Mouse (Mus musculus) lung, adult 2 months (tissue): ENCODE data around the gene B230217C12Rik. TPM values are rescaled to one million over a fixed set of nuclear protein-coding genes. Genes with fewer than 3 reads are reported as not detected.

Experiments
- DNase-seq: peaks from one replicate; pipeline ENCODE4 v3.0.0; 2022
- H3K4me1 ChIP-seq: fragments of 200-500 bp; 2 replicates; pipeline ENCODE4 v1.6.1; 2011; ENCODE audit warnings: low read length; ENCODE audit not compliant: control insufficient read depth, insufficient read depth
- H3K4me3 ChIP-seq: fragments of 200-500 bp; replicated peaks from 2 replicates; pipeline ENCODE3; 2011; ENCODE audit warnings: low read depth, mild to moderate bottlenecking, control low read depth, low read length; ENCODE audit errors: extremely low read depth
- CTCF ChIP-seq: fragments of 200-500 bp; IDR thresholded peaks from 2 replicates; pipeline ENCODE4 v1.5.1; 2011; ENCODE audit warnings: mild to moderate bottlenecking, low read length, control low read depth; ENCODE audit not compliant: insufficient read depth
- POLR2A ChIP-seq: fragments of 200-500 bp; IDR thresholded peaks from 2 replicates; pipeline ENCODE4 v1.6.1; 2011; ENCODE audit warnings: low read depth, mild to moderate bottlenecking, control low read depth, low read length, borderline replicate concordance; ENCODE audit errors: extremely low read depth
- WGBS: fragments of 180-500 bp; shearing (Covaris S2); methylation state at CpG from one replicate; pipeline ENCODE4 v1.1.7; 2018; 5-methylcytosine and 5-hydroxymethylcytosine counted together
- polyA plus RNA-seq: library from polyadenylated mRNA; depleted of rRNA; stranded (reverse); fragments of >200 nt; gene quantifications from 2 replicates; pipeline ENCODE4 v1.2.3, GENCODE M21; 2012

The B230217C12Rik gene
- polyA plus RNA-seq, 1 experiment: 4.5 TPM

GRCm38 (mm10) chr11:97824168-97824567 is 16.4 kb upstream of the B230217C12Rik start:
- Histone ChIP-seq H3K4me3 (no peak overlapping the region), H3K4me1 (peaks cover 52% of the 10 kb centered on the region)
- WGBS: 91% methylated on average over 11 of the region's 11 CpGs
- DNase-seq: no peak
- TF ChIP-seq POLR2A: no peak
- no peak for TF ChIP-seq CTCF

- no peak overlapping the region for H3K4me3 ChIP-seq
These were observed 15.7 kb upstream of the B230217C12Rik start for GRCm38 (mm10) chr11:97824895-97825294.

GRCm38 (mm10) chr11:97825295-97825694 is 15.3 kb upstream of the B230217C12Rik start:
- TF ChIP-seq POLR2A (no peak), CTCF (no peak)
- WGBS: 52% methylated on average over 10 of the region's 10 CpGs
- Histone ChIP-seq H3K4me3 (no peak overlapping the region), H3K4me1 (peaks cover 48% of the 10 kb centered on the region)
- no peak for DNase-seq

More at GRCm38 (mm10) chr11:97824895-97825294, 15.7 kb upstream of the B230217C12Rik start:
- H3K4me1 ChIP-seq: peaks cover 47% of the 10 kb centered on the region
- no peak for DNase-seq
- 36% methylated on average over 6 of the region's 6 CpGs for WGBS
- TF ChIP-seq POLR2A: no peak

- no peak for DNase-seq
These were observed 14.6 kb upstream of the B230217C12Rik start for GRCm38 (mm10) chr11:97825971-97826370.

GRCm38 (mm10) chr11:97826414-97826813 is 14.2 kb upstream of the B230217C12Rik start:
- no peak for DNase-seq
- H3K4me1 ChIP-seq: peaks cover 45% of the 10 kb centered on the region

More at GRCm38 (mm10) chr11:97825971-97826370, 14.6 kb upstream of the B230217C12Rik start:
- Histone ChIP-seq H3K4me3 (no peak overlapping the region), H3K4me1 (peaks cover 48% of the 10 kb centered on the region)
- WGBS: 55% methylated on average over 9 of the region's 9 CpGs
- TF ChIP-seq CTCF (no peak), POLR2A (no peak)

GRCm38 (mm10) chr11:97827654-97828053 is 12.9 kb upstream of the B230217C12Rik start:
- peaks cover 38% of the 10 kb centered on the region for H3K4me1 ChIP-seq
- no peak overlapping the region for H3K4me3 ChIP-seq
- 85% methylated on average over 6 of the region's 6 CpGs for WGBS
- no peak for DNase-seq
- TF ChIP-seq POLR2A (no peak), CTCF (no peak)

More at GRCm38 (mm10) chr11:97826414-97826813, 14.2 kb upstream of the B230217C12Rik start:
- TF ChIP-seq CTCF: no peak
- TF ChIP-seq POLR2A: no peak
- H3K4me3 ChIP-seq: no peak overlapping the region
- 44% methylated on average over 7 of the region's 7 CpGs for WGBS

- TF ChIP-seq CTCF (no peak), POLR2A (no peak)
- DNase-seq: no peak
- H3K4me3 ChIP-seq: no peak overlapping the region
- 63% methylated on average over 7 of the region's 7 CpGs for WGBS
- H3K4me1 ChIP-seq: peaks cover 26% of the 10 kb centered on the region
These were observed 11.2 kb upstream of the B230217C12Rik start for GRCm38 (mm10) chr11:97829365-97829764.

- Histone ChIP-seq H3K4me1 (peaks cover 20% of the 10 kb centered on the region), H3K4me3 (no peak overlapping the region)
- TF ChIP-seq POLR2A (no peak), CTCF (no peak)
- no peak for DNase-seq
- 71% methylated on average over 12 of the region's 12 CpGs for WGBS
These were observed 10.6 kb upstream of the B230217C12Rik start for GRCm38 (mm10) chr11:97829913-97830476.

- Histone ChIP-seq H3K4me1 (peaks cover 15% of the 10 kb centered on the region; the same call in 1 of the 2 replicates), H3K4me3 (no peak overlapping the region)
- WGBS: 38% methylated on average over 6 of the region's 6 CpGs
- no peak for TF ChIP-seq CTCF
- TF ChIP-seq POLR2A: no peak
- DNase-seq: no peak
These were observed 10.1 kb upstream of the B230217C12Rik start for GRCm38 (mm10) chr11:97830501-97830900.

- Histone ChIP-seq H3K4me1 (peaks cover 6% of the 10 kb centered on the region; the same call in 1 of the 2 replicates), H3K4me3 (no peak overlapping the region)
- 38% methylated on average over 11 of the region's 11 CpGs for WGBS
- no peak for DNase-seq
- TF ChIP-seq CTCF (no peak), POLR2A (no peak)
These were observed 8.6 kb upstream of the B230217C12Rik start for GRCm38 (mm10) chr11:97832001-97832400.

- WGBS: 70% methylated on average over 15 of the region's 15 CpGs
- Histone ChIP-seq H3K4me1 (peaks cover 6% of the 10 kb centered on the region; the same call in 1 of the 2 replicates), H3K4me3 (no peak overlapping the region)
- DNase-seq: no peak
- TF ChIP-seq CTCF: no peak
- TF ChIP-seq POLR2A: no peak
These were observed 7.2 kb upstream of the B230217C12Rik start for GRCm38 (mm10) chr11:97833352-97833751.
